Mouse (Mus musculus): Measurements from ENCODE around the gene Ublcp1.
A peak's percentile ranks its signal among the peaks of the same experiment; 100 is the strongest.

Ublcp1 gene

DNA sequence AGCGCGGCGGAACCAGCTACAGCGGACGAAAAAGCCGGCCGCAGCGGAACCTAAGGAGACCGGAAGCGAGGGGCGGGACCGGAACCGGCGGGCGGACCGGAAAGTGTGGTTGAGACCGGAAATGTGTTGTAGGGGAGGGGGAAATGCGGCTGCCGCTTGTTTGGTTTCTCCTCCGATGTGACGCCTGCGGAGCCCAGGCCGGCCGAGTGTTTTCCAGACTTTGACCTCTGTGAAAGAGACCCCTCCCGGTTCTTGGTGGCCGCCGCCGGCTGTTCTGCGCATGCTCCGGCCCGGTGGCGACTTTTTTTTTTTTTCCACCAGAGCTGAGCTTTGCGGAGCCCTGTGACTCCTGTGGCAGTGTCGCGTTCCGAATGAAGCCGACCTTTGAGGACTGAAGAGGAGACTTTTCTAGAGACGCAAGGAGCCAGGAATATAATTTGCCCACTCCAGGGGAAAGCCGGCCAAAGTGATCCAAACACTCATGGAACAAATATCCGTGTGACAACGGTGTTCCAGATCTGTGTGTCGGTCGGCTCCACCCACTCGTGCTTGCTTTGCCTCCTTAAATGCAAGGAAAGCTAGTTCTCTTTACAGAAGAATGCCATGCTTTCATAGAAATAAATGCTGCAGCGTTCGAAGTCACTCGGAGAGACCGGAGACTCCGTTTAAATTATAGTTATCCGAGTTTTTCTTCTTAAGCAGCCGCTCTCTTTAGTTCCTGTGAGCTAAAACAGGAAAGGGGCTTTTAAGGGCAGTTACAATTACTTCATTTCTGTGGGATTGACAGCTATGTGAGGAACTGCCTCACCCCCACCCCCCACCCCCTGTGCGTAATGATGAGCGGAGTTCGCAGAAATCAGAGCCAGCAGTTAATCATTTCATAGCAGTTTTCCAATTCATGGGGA, at the start of gene Ublcp1:
Gene Ublcp1 (minus strand): TSS at position 67 of the 905 bp plus-strand sequence.
- DNase-seq (ENCODE audit: low spot score in 2 of 2) = peak; percentile 95 to 96

DNA sequence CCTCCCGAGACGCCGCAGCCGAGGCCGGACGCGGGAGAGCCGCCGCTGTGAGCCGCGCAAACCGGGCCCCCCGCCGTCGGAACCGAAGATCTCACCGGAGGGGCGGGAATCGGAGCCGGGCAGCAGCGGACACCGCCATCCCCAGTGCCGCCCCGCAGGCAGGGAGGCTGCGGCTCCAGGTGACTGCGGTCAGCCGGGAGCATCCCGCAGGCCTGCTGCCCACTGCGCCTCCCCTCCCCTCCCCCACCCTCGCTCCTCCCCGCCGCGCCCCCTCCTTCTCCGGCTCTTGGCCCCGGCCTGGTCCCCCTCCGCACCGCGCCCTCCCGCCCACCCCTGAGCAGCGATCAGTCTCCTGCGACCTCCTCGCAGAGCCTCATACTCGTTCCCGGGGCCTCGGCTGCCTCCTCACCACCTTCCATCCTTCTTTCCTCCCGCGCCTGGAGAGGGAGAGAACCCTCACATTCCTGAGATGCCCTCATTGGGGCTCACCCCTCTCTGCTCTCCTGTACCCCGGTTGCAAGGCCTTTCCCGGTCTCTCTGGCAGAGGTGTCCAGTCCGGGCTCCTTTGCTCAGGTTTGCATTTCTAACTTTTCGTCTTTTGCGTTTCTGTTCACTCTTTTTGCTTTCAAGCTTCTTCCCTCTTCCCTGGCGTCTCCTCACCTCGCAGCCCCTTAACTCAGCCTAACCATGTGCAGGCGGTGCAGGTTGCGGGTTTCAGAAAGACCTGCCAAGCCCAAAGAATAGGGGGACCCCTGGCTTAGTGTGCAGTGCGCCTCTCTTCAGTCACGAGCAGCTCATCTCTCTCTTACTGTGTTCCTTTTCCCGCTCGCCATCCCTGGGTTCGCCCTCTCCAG, 49.0 kb upstream of the Ublcp1 start:
- DNase-seq (ENCODE audit: low spot score in 2 of 2) = no peak

DNA sequence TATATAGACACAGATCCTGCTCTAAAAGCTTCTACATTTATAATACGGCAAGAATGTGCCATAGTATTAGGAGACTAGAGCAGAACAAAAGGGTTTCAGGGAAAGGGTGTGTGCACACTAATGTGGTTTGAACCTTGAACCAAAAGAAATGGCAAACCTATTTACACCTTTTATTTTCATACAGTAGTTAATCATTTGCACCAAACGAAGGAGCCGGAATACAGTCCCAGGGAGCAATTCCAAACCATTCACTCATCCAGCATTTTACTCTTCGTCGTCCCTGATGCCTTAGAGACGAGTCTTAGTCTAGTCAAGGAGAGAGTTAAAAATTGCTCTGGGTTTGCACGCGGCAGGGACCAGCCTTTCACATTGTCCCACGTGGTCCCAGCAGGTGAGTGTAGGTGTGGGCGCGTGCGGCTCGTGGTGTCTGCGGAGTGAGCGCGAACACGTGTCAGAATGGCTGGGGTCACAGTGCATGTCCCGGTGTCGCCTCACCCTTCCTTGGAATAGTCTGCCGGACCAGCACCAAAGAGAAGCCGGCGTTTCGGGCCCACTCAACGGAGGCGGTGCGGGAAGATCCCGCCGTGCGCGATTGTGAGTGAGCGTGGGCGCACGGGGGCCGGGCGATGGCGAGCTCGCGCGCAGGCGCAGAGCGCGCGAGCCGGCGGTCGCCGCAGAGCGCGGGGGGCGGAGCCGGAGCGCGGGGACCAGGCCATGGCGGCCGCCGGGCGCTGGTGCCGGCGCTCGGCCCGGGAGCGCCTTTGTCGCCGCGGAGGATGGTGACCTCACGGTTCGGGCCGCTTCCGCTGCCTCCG, 48.2 kb upstream of the Ublcp1 start, which contains the start of gene Rnf145:
Gene Rnf145 (plus strand): TSS at position 684 of the 815 bp plus-strand sequence.
- DNase-seq (ENCODE audit: low spot score in 2 of 2) = peak; percentile 86 to 88

DNA sequence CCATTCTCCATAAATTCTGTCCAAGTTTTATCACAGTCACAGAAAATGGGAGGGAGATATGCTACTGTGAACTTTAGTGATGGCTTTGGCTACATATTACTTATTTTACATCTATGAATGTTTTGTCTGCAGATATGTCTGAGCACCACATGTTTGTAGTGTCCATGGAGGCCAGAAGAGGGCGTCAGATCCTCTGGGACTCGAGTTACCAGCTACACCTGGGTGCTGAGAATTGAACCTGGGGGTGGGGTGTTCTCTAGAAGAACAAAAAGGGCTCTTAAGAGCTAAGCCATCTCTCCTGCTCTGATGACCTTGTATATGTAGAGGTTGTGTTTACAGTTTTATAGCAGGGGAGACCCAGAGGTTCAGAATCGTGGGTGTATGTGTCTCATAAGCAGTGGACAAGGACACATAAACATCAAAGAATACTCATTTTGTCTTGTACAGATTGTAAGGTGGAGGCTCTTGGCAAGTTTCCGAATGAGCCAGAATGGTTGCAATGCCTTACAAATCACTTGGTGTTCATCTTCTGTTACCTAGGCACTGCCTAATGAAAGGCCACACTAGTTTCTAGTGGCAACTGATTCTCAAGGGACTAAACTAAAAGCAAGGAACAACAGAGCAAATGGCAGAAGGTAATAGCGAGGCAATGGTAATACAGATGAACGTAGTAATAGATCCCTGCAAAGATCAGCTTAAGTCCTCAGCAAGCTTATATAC, 47.4 kb upstream of the Ublcp1 start:
- no peak for DNase-seq (ENCODE audit: low spot score in 2 of 2)

DNA sequence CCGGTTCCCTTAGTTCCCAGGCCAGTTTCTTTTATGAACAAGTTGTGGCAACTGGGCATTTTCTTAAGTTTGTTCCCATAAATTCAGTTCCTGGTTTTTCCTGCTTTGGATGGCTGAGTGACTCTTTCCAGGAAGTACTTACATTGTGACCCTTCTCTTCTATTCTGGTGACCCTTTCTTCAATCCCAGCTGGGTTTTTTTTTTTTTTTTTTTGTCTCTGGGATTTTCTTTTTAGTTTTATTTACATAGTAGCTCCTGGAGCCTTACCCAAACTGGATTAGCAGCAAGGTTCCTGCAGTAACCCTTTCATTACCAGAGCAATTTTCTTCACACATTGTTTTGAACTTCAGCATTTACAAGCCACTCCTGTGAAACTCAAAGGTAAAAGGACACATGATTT, 46.1 kb upstream of the Ublcp1 start:
- DNase-seq (ENCODE audit: low spot score in 2 of 2) = no peak

DNA sequence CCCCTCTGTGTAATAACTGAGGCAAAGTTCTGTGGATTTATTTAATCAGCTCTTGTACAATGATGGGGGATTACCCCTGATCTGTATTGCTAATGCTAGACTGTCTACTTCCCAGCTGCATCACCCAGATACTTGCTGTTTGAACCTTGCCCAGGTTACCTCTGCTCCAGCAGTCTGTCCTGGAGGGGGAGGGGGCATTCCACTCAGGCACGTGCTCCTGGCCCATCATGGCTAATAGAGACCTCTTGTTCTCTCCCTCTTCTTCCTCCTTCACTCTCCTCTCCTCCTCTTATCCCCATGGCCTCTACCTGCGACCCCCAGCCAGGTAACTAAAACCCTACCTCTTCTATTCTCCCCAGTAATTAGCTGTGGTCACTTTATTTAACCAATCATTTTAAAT, 44.4 kb upstream of the Ublcp1 start:
- no peak for DNase-seq (ENCODE audit: low spot score in 2 of 2)

DNA sequence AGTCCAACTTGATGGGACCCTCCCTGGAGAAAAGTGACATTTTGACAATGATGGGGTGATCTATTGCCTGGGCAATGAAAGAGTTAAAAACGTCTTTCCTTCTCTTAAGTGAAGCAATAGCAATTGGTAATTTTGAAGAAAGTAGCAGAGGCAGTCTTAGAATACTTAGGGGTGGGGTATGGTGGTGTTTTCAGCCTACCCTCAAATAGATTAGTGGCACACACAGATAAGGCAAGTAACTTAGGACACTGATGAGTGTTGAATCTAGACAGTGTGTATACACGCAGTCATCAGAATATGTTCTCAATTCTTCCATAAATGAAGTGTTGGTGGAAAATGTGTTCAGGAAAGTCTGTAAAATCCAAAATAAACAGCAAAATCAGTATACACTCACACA, 42.7 kb upstream of the Ublcp1 start:
- no peak for DNase-seq (ENCODE audit: low spot score in 2 of 2)

DNA sequence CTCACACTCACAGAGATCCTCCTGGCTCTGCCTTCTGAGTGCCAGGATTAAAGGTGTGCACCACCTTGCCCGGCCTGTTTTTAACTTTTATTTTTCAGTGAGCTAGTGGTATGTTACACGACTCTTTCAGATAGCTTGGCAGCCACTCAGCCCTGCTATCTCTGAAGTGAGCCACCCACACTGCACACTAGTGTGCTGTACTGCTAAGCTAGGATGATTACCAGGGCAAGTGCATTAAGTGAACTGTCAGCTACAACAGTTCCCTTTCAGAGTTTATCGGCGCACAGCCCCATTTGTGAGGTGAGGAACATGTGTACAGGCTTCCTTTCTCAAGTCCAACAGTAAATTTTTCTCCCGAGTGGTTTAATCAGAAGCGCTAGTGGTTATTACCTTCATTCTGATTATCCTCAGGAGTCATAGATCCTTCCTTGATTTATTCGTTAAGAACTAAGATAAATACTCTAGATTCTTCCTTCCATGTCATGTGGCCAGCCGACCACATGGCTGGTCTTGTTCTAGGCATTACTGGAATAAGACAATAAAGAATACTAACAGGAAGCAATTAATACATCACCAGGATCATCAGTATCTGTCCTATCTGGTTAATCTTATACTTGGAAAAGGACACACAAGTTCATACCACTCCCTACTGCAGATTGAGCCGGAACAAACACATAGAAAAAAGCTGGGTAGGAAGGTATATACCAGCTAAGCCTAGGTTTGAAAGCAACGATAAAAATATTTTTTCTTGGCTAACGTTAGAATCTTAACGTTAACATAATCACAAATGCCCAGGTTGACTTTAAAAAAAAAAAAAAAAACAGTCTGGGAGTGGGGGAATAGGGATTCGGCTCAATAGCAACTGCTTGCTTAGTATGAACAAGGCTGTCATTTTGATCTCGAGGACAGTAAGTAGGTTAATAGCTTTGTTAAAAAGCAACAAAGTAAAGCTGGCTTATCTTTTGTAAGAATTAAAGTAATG, 42.0 kb upstream of the Ublcp1 start:
- no peak for DNase-seq (ENCODE audit: low spot score in 2 of 2)

DNA sequence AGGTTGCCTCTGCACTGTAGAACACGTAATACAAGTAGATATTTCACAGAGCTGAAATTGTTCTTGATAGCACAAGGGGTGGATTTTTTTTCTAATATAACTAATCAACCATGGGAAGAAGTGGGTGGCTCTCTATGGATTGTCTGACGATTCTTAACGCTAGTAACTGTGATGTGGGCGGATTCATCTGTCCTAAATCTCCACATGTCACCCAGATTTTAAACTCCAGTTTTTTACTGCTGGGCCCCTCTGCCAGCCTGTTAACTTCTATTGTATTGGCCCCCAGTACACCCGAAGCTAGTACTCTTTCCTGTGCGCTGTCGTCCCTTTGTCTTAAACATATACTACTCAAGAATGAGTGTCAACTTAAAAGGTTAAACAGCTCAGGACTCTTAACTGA, 40.1 kb upstream of the Ublcp1 start:
- DNase-seq (ENCODE audit: low spot score in 2 of 2) = no peak

DNA sequence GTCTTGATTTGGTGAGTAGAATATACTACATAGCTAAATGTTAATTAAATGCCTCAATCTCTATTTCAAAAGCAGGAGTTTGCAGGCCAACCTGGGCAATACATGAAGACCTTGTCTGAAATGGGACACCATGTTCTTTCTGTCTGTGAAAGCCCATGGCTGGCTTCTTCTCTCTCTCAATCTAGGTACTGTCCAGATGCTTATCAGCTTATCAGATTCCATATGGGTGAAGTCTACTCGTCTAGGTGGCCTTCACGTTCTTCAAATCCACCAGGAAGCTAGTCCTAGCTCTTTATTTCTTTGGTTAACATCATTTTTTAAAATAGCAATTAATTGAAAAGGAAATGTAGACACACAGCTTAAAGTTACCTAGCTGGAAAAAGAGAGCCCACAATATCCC, 39.6 kb upstream of the Ublcp1 start:
- no peak for DNase-seq (ENCODE audit: low spot score in 2 of 2)

DNA sequence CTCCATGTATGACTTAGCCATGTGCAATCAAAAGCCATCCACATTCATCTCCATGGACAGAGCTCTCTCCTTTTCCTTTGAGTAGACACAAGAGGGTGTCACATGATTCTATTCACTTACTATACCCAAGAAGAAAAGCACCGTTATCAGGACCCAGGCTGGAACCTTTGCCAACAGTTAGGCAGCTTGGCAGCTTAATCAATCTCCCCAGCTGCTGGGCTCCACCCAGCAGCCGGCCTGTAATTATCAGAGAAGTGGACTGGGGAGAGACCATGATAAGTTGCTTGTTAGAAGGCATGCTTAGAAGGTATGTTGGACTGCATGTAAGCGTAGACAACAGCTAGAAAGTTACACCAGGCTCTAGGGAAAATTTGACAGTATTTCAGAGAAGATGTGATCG, 38.6 kb upstream of the Ublcp1 start:
- DNase-seq (ENCODE audit: low spot score in 2 of 2) = no peak

DNA sequence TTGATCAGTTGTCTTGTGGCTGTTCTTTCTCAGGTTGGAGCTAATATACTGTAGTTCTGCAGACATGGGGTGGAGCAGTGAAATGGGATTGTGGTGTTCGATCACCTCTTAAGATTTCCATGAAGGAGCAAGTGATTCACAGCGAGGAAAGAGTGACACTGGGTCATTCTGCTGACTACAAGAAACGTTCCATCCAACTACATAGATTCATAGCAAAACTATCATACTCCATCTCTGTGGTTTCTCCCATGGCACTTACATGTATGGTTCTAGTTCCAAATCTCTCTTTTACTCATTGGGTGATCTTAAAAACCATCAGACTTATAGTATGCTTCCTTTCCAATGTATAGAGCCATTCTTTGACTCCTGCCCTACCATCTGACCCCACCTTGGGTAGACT, 34.5 kb upstream of the Ublcp1 start:
- DNase-seq (ENCODE audit: low spot score in 2 of 2) = no peak

DNA sequence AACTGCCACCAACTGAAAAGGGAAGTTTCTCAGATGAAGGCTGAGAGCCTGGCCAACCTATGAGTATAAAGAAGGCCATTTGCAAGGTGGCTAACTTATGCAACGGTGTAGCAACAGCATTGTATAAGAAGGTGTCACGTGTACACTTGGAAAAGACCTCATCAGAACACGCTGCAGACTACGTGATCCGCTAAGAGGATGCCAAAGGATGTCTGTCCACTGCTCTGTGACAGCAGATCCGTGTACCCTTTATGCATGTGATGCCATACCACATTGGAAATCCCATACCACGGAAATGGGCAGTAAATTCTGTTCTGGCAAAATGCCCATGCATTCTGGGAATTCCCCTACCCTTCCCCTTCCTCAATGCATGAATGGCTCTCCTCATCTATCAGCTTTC, 33.8 kb upstream of the Ublcp1 start:
- no peak for DNase-seq (ENCODE audit: low spot score in 2 of 2)

DNA sequence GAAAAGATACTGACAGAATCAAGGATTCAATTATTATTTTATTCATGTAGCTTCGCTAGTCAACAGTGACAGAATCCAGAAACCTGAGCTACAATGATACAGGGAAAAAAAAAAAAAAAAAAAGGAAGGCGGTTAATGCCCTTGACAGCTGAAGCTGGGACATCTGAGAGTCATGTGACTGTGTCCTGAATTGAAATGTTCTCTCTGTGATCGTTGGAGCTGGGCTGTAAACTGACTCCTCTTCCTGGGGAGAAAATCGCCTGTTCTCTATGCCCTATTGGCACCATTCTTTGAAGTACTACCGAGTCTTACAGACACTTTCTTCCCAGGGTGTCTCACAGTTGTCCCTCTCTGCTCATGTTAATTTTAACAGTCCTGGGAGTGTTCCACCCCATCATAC, 32.6 kb upstream of the Ublcp1 start:
- no peak for DNase-seq (ENCODE audit: low spot score in 2 of 2)

DNA sequence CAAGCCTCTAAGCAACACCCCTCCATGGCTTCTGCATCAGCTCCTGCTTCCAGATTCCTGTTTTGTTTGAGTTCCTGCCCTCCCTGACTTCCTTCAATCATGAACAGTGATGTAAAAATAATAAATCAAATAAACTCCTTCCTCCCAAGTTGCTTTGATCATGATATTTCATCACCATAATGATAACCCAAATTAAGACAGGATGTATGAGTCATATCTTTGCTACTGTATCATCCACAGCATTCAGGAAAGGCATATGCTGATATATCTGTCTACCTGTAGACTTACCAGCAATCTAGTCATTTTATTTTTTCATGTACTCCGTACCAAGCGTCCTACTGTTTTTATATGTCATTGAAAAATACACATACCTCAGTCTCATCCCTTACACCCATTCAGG, 31.2 kb upstream of the Ublcp1 start:
- DNase-seq (ENCODE audit: low spot score in 2 of 2) = no peak

DNA sequence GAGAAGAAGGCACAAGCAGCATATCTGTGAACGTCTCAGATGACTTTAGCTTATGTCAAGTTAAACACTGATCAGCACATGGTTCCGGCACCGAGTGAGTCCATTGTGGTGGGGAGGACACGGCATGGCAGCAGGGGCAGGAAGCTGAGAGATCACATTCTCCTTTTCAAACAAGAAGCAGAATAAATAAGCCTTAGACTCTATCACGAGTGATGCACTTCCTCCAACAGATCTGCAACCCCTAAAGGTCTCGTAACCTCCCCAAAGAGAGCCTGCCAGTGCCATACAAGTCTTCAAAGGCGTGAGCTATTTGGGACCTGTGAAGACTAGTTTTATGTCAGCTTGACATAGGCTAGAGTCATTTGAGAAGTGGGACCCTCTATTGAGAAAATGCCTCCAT, 30.7 kb upstream of the Ublcp1 start:
- no peak for DNase-seq (ENCODE audit: low spot score in 2 of 2)

DNA sequence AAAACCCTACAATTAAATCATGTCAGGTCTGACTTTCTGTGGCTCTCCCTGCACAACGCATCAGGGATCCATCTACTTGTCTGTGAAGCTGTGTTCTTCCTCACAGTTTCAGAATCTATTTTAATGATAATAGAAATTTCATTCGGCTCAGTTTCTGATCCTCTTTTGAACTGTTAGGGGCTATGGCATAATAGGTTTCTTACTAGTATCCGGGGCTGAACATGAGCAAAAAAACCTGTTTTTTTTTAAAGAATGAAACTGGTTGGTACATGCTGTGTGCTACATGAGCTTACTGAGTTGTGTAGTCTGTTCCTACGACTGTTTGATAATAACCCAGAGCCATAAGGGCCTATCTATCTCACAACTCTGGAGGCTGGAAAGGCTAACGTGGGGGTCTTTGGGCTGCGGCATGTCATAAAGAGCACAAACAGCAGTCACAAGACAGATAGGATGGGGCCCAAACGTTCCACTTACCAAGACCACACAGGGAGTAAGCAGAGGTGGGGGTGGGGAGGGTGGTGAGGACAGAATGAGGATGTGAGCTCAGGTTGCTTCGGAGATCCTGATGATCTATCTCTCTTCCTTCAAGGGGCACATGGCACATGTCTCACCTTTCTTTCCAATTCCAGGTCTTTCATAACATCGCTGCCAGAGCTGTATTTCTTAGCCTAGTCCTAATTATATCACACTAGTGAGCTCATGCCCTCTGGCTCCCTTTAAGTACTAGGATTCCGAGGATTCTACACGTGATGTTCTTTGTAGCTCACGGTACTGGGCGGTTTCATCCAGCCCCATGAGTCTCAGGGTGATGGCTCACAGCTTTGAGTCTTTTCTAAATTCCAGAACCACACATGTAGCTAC, 28.3 kb upstream of the Ublcp1 start:
- no peak for DNase-seq (ENCODE audit: low spot score in 2 of 2)

DNA sequence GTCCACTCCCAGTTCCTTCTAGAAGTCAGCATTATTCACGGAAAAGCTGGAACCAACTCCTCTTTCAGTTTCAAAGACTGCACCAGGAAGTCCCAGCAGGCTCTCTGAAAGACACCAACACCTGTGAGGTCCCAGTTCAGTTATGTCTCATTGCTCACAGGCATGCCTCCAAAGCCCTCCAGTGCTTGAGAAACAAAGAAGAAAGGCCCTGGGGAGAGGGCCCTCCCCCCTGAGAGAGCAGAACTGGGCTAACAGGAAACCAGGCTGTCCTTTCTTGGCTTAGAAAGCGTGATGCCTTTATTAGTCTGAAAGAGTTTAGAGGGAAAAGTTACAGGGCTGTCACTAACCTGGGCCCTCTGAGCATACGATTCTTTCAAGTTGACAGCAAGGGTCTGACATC, 25.9 kb upstream of the Ublcp1 start:
- peak; percentile 26 to 36 for DNase-seq (ENCODE audit: low spot score in 2 of 2)

All from right cerebral cortex, postnatal 10 days (tissue).